Mouse (Mus musculus) spleen, postnatal 14 days (tissue): ENCODE results near the gene Ndufaf4.
"Not testable (repeated sequence)": the region's sequence is repeated elsewhere in the genome, so short reads cannot be mapped to it uniquely, and the experiment has no call there.

ENCODE experiments used
- DNase-seq, 2 experiments: peaks; one replicate each; pipeline ENCODE4 v3.0.0; 2021 to 2022; ENCODE audit warnings: low spot score in 2 of 2

Gene Ndufaf4

GRCm38 (mm10) chr4:24897851-24898515 is at the start of gene Ndufaf4:
Gene Ndufaf4 (plus strand): TSS chr4:24898083.
- peak; percentile 95 to 98 for DNase-seq

GRCm38 (mm10) chr4:24850401-24851325 is 47.2 kb upstream of the Ndufaf4 start, which contains the start of gene Klhl32:
Gene Klhl32 (minus strand): TSS chr4:24851124.
- peak; percentile 12 to 17 for DNase-seq

- no peak for DNase-seq
These were observed 32.2 kb upstream of the Ndufaf4 start for GRCm38 (mm10) chr4:24865691-24866090.

DNA sequence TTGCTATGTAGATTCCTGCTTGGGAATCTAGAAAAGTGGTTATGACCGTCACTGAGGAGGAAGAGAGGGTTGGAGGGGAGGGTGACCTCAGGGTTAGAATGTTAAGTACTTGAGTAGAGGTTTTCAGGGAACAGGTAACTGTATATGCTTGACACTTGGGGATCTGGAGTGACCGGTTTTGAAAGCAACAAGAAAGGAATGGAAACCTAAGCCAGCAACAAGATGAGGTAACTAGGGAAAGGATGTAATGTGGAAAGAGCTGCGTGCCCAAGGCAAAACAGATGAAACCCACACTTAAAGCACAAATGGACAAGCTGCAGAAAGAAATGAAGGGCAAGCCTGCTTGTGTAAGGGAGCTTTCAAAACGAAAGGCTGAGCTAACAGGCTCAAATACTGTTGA is 28.7 kb upstream of the Ndufaf4 start:
- DNase-seq, result no peak

GRCm38 (mm10) chr4:24889386-24889785 is 8.5 kb upstream of the Ndufaf4 start:
- DNase-seq, result not testable (repeated sequence)

- not testable (repeated sequence) for DNase-seq
These were observed 5.6 kb upstream of the Ndufaf4 start for GRCm38 (mm10) chr4:24892293-24892692.

DNA sequence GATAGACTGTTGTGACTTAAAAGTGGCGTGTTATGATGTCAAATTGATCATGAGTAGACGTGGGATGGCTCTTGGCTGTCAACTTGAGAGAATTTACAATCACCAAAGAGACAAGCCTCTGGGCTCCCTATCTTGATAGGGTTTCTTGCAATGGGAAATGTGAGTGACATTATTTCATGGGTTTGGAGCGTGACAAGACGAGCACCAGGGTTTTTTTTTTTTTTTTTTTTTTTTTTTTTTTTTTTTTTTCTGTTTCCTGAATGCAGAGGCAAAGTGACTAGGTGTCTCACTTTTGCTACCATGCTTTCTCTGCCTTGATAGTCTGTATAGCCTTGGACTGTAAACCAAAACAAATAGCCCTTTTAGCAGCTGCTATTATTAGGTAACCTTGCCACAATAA is 3.3 kb upstream of the Ndufaf4 start:
- no peak for DNase-seq

GRCm38 (mm10) chr4:24896829-24897228 is 1.1 kb upstream of the Ndufaf4 start:
- DNase-seq, result no peak

DNA sequence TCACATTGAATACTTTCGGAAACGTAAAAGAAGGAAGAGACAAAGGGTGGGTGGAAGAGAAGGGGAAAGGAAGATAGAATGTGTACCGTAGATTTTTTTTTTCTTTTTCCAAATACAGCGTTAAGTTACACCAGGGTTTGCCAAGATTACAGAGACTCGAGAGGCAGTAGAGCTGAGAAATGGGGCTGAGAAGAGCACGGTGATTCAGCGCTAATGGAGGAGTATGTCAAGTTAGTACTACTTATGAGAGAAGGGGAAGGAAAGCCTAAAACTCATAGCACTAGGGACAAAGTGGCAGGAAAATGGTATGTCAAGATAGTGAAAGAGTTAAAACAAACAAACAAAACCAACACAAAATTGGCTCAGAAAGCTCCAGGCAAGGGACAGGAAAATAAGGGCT is 532 bp upstream of the Ndufaf4 start:
- DNase-seq, result no peak

DNA sequence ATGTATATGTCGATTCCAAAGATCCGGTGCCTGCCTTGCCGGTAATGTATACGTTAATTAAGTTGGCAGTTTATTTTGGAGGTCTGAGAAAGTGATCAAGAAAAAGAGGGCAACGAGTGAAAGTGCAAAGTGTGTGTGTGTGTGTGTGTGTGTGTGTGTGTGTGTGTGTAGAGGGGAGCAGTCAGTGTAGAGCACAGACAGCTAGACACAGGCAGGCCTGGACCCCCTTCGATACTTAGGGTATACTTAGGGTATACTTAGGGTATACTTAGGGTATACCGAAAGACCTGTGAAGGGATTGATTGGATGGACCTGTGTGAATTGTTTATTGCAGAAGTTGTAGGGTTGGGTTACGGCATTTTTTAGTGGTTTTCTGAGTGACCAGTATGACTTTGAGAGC is 753 bp downstream of the Ndufaf4 start:
- DNase-seq, result no peak

DNA sequence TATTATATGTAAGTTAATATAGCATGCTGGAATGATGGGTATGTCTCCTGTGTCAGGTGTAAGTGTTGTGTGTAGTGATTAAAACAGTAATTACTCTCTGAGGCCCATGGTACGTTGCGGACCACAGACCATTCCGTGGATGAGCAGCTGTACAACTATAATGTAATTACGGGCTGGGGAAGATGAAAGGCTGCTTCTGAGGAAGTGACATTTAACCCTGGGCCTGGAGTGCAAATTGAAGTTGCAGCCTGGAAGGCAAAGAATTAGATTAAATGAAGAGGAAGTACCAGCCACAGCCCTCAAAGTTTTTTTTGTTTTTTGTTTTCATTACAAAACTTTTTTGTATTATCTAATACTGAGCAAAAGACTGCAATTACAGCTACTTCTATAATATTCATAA is 1.3 kb downstream of the Ndufaf4 start:
- no peak for DNase-seq

- no peak for DNase-seq
These were observed 9.9 kb downstream of the Ndufaf4 start for GRCm38 (mm10) chr4:24907745-24908144.

DNA sequence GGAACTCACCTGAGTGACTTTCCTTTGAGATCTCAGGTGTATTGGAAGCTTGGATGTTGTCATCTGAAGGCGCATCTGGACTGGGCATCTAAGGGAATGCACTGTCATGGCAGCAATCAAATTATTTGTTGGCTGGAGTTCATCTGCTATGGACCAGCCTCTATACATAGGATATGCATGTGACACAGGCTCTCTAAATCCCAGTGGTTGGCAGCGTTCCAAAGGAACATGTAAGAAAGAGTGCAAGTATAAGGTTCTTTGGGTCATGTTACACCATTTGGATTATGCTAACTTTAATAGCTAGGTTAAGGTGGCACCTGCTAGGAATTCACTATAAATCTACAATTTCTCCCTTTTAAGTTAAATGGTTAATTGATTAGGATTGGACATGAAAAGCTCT is 17.7 kb downstream of the Ndufaf4 start:
- DNase-seq, result no peak

DNA sequence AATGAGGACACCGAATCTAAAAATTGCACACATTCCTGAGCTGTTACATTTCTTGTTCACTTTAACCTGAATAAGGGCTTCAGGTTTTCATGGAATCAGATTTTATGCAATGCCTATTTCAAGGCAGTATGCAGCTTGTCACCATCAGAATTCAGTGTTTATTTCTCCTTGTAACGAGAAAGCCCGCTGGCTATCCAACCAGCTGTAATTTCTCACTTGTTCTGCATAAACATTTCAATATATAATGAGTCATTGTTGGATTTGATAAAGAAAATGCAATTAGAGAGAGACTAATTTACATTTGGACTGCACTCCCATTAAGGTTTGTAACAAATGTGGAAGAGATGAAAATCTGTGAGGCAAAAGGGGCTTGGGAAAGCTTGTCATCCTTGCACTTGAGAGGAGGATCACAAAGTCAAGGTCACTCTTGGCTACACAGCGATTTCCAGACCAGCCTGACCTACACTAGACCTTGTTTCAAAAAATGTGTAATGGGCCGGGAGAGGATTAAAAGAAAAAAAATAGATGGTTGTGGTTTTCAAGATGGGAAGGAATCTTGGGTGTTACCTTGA is 22.2 kb downstream of the Ndufaf4 start:
- no peak for DNase-seq

DNA sequence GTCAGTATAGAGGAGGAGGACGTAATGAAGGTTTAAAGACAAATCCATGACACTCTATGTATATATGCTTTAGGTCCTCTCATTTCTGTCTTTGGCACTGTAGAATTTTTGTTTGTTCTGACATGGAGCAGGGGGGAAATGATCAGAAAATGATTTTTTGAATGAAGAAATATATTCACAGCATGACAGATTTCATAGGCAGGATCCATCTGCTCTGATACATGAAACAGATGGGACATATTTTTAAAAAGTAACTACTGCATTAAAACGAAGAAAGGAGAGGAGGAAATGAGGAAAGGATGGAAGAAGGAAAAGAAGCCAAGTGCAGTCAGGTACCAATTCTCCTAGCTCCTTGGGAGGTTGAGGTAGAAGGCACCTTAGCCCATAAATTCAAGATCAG is 26.8 kb downstream of the Ndufaf4 start:
- no peak for DNase-seq

- DNase-seq, result no peak
These were observed 30.4 kb downstream of the Ndufaf4 start for GRCm38 (mm10) chr4:24928260-24928780.

GRCm38 (mm10) chr4:24928926-24929325 is 31.0 kb downstream of the Ndufaf4 start:
- no peak for DNase-seq

DNA sequence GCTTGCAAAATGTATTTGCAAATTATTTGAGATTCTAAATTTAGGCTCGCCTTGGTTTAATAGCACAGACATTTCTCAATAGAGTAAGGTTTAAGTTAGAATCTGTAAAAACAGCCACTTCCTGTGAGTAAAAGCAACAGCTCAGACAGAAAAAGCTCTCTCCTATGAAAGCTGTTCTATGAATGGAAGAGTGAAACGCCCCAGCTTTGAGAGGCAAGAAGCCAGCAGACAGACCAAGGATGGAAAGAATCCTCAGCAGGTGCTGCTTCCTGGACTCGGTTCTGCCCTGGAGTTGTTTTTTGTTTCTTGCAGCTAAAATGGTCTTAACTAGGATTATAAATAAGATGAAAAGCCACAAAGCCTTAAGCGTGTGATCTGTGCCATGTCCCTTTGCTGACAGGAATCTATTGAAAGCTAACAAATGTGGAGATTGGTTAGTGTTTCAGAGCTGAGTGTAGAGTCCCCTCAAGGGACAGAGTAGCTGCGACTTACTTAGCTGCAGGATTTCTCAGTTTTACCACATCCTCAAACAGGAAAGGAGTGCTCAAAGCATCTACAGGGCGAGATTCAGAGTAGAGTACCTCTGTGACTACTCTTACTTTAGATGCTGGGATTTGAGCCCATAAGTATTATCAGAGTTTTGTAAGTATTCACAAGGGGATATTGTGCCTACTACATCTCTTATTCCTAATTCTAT is 45.0 kb downstream of the Ndufaf4 start:
- no peak for DNase-seq
